Mouse (Mus musculus): Measurements from ENCODE around the gene Cib2. TPM values are rescaled to one million over a fixed set of nuclear protein-coding genes. Genes with fewer than 3 reads are reported as not detected.
A peak's percentile ranks its signal among the peaks of the same experiment; 100 is the strongest.

Gene Cib2
- polyA plus RNA-seq, 1 experiment from 2014 or later, result 20.8 TPM

DNA sequence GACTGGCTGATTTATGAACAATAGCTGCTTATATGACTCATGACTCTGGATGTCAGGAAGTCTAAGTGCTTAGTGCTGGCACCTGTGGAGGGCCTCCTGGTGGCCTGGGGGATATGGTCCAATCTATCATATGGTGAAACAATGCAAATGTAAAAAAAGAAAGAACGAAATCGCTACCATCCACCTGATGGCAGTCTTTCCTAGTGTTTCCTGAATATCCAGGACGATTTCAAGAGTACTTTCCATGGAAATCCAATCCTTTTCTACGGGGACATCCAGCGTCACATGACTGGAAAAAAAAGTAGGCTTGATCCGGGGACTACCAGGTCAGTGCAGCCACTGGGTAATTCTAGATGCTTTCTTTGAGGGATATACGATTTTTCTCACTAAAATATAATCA lies 32.3 kb downstream of the Cib2 start:
- H3K4me3 ChIP-seq (ENCODE audit: low read depth, low read length), result no peak overlapping the region
- H3K4me1 ChIP-seq (replicated peaks; ENCODE audit: control insufficient read depth, insufficient read depth, low read length), result no peaks in the 10 kb centered on the region
- DNase-seq (ENCODE audit: low spot score), result no peak
- H3K36me3 ChIP-seq (ENCODE audit: control insufficient read depth, insufficient read depth, low read length), result no peaks in the 10 kb centered on the region
- WGBS, result 83% methylated on average over 7 of the region's 7 CpGs
- no peaks in the 10 kb centered on the region for H3K27me3 ChIP-seq (ENCODE audit: control insufficient read depth, insufficient read depth, low read length)
- H3K27ac ChIP-seq (ENCODE audit: low read depth, low read length), result no peak overlapping the region
- H3K9me3 ChIP-seq (ENCODE audit: control insufficient read depth, low read length), result no peaks in the 10 kb centered on the region
- no peak overlapping the region for H3K4me2 ChIP-seq (replicated peaks; ENCODE audit: low read depth, low read length)
- no peak for ATAC-seq (ENCODE audit: low FRiP score)
- no peak overlapping the region for H3K9ac ChIP-seq (ENCODE audit: low read depth, low read length)

DNA sequence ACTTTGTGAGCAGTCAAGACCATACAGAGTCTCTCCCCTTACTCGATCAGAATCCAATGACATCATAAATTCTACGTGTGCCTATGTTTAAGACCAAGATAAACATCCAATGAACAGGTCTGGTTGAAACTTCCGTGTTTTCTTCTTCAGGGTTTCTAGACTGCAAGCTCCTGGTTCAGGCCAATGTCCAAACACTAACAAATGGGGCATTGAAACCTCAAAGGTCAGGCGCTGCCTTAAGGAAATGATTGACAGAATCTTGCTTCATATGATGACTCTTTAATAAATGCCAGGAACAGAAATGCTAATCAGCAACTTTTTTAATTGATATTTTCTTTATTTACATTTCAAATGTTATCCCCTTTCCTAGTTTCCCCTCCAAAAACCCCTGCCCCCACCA lies 39.7 kb downstream of the Cib2 start:
- no peaks in the 10 kb centered on the region for H3K36me3 ChIP-seq (ENCODE audit: control insufficient read depth, insufficient read depth, low read length)
- ATAC-seq (ENCODE audit: low FRiP score) (no peak), DNase-seq (ENCODE audit: low spot score) (no peak)
- no peak overlapping the region for H3K4me3 ChIP-seq (ENCODE audit: low read depth, low read length)
- WGBS, result 91% methylated on average over 4 of the region's 4 CpGs
- no peaks in the 10 kb centered on the region for H3K4me1 ChIP-seq (replicated peaks; ENCODE audit: control insufficient read depth, insufficient read depth, low read length)
- no peaks in the 10 kb centered on the region for H3K27me3 ChIP-seq (ENCODE audit: control insufficient read depth, insufficient read depth, low read length)
- no peaks in the 10 kb centered on the region for H3K9me3 ChIP-seq (ENCODE audit: control insufficient read depth, low read length)
- H3K27ac ChIP-seq (ENCODE audit: low read depth, low read length), result no peak overlapping the region
- H3K4me2 ChIP-seq (replicated peaks; ENCODE audit: low read depth, low read length), result no peak overlapping the region
- H3K9ac ChIP-seq (ENCODE audit: low read depth, low read length), result no peak overlapping the region

DNA sequence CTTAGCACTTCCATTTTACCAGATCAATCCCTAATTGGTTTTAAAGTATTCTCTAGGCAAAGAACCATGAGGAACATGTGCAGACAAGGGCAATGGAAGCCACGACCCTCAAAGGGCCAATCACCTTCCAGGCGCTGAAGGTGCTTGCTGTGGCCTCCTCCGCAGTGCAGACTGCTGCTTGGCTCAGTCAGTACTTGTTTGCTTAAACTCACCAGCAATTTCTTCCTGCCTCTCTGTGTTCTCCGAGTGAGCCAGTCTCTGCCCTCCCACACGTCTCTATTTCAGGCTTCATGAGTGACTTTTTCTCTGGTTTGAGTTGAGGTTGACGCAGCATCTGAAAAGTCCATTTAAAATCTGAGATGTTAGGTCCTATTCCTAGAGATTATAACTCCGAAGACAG lies 41.1 kb downstream of the Cib2 start:
- Histone ChIP-seq H3K27me3 (ENCODE audit: control insufficient read depth, insufficient read depth, low read length) (no peaks in the 10 kb centered on the region), H3K27ac (ENCODE audit: low read depth, low read length) (no peak overlapping the region), H3K9ac (ENCODE audit: low read depth, low read length) (no peak overlapping the region), H3K9me3 (ENCODE audit: control insufficient read depth, low read length) (no peaks in the 10 kb centered on the region), H3K4me1 (replicated peaks; ENCODE audit: control insufficient read depth, insufficient read depth, low read length) (no peaks in the 10 kb centered on the region), H3K4me2 (replicated peaks; ENCODE audit: low read depth, low read length) (no peak overlapping the region), H3K4me3 (ENCODE audit: low read depth, low read length) (no peak overlapping the region), H3K36me3 (ENCODE audit: control insufficient read depth, insufficient read depth, low read length) (no peaks in the 10 kb centered on the region)
- ATAC-seq (ENCODE audit: low FRiP score), result no peak
- DNase-seq (ENCODE audit: low spot score), result no peak
- WGBS, result 76% methylated on average over 7 of the region's 7 CpGs

DNA sequence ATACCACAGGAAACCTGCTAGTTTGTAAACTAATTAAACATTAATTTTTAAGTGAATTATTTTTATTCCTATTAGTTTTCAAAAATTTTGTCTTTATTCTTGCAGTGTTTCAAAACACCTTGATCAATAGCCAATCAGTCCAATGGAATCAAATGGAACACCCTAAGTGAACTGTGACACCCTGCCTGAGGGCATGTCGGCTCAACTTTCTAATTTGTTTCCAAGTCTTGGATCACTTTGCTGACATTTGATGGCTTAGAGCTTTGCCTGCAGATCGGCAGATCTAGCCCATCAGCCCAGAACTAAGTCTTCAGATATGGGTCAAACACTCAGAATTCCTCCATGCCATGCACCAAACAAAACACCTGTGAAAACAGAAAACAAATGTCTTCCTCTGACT lies 44.0 kb downstream of the Cib2 start:
- Histone ChIP-seq H3K27me3 (ENCODE audit: control insufficient read depth, insufficient read depth, low read length) (no peaks in the 10 kb centered on the region), H3K9me3 (ENCODE audit: control insufficient read depth, low read length) (no peaks in the 10 kb centered on the region), H3K4me2 (replicated peaks; ENCODE audit: low read depth, low read length) (no peak overlapping the region), H3K4me3 (ENCODE audit: low read depth, low read length) (no peak overlapping the region), H3K4me1 (replicated peaks; ENCODE audit: control insufficient read depth, insufficient read depth, low read length) (no peaks in the 10 kb centered on the region), H3K9ac (ENCODE audit: low read depth, low read length) (no peak overlapping the region), H3K27ac (ENCODE audit: low read depth, low read length) (no peak overlapping the region), H3K36me3 (ENCODE audit: control insufficient read depth, insufficient read depth, low read length) (no peaks in the 10 kb centered on the region)
- DNase-seq (ENCODE audit: low spot score) (no peak), ATAC-seq (ENCODE audit: low FRiP score) (no peak)
- WGBS, result 78% methylated on average over 2 of the region's 2 CpGs

DNA sequence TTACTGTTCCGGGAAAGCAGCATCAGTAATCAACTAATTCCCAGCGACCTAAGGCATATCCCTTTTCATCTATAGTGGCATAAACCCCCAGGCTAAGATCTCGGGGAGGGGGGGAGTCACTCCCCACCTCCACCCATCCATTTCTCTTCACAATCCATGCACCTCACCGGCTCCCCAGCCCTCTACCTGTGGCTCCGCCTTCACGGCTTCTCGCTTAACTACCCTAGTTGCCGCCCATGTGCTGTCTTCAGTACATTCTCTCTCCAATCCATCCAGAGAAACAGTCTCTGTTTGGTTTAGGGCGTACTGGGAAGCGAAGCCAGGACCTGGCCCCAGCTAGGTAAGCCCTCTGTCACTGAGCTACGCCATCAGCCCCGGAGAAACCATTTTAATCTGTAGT lies 57.1 kb downstream of the Cib2 start:
- ATAC-seq (ENCODE audit: low FRiP score) (no peak), DNase-seq (ENCODE audit: low spot score) (peak; percentile 16)
- 12% methylated on average over 12 of the region's 12 CpGs for WGBS
- Histone ChIP-seq H3K27me3 (ENCODE audit: control insufficient read depth, insufficient read depth, low read length) (0 out of 2 replicates have a peak, but pooled peaks cover 3% of the 10 kb centered on the region), H3K36me3 (ENCODE audit: control insufficient read depth, insufficient read depth, low read length) (no peaks in the 10 kb centered on the region), H3K4me1 (replicated peaks; ENCODE audit: control insufficient read depth, insufficient read depth, low read length) (no peaks in the 10 kb centered on the region), H3K4me3 (ENCODE audit: low read depth, low read length) (no peak overlapping the region), H3K4me2 (replicated peaks; ENCODE audit: low read depth, low read length) (0 out of 2 replicates have a peak overlapping the region, but pooled peaks have one; percentile 17), H3K9me3 (ENCODE audit: control insufficient read depth, low read length) (no peaks in the 10 kb centered on the region), H3K27ac (ENCODE audit: low read depth, low read length) (no peak overlapping the region), H3K9ac (ENCODE audit: low read depth, low read length) (no peak overlapping the region)

DNA sequence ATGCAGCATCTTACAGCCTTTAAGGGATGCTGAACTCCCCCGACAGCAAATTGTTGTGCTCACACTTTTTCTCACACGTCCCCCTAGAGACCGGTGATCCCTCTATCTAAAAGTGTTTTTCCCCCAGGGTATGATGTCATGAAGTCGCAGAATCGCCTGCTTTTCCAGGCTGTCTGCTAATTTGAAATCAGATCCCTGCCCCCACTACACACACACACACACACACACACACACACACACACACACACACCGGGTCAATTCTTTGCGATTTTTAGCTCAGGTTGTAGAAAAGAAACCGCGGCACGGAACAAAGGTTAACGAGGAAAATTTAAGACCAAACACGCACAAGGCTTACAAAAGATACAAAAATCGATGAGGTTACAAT lies 57.9 kb downstream of the Cib2 start:
- Histone ChIP-seq H3K9ac (ENCODE audit: low read depth, low read length) (peak overlapping the region; percentile 86; the same call in 1 of the 2 replicates), H3K4me1 (replicated peaks; ENCODE audit: control insufficient read depth, insufficient read depth, low read length) (no peaks in the 10 kb centered on the region), H3K4me2 (replicated peaks; ENCODE audit: low read depth, low read length) (peak overlapping the region; percentile 55), H3K27me3 (ENCODE audit: control insufficient read depth, insufficient read depth, low read length) (0 out of 2 replicates have a peak, but pooled peaks cover 3% of the 10 kb centered on the region), H3K36me3 (ENCODE audit: control insufficient read depth, insufficient read depth, low read length) (no peaks in the 10 kb centered on the region), H3K27ac (ENCODE audit: low read depth, low read length) (peak overlapping the region; percentile 51; the same call in 1 of the 2 replicates), H3K4me3 (ENCODE audit: low read depth, low read length) (peak overlapping the region; percentile 71), H3K9me3 (ENCODE audit: control insufficient read depth, low read length) (no peaks in the 10 kb centered on the region)
- 6% methylated on average over 13 of the region's 13 CpGs for WGBS
- ATAC-seq (ENCODE audit: low FRiP score) (no peak), DNase-seq (ENCODE audit: low spot score) (no peak)

DNA sequence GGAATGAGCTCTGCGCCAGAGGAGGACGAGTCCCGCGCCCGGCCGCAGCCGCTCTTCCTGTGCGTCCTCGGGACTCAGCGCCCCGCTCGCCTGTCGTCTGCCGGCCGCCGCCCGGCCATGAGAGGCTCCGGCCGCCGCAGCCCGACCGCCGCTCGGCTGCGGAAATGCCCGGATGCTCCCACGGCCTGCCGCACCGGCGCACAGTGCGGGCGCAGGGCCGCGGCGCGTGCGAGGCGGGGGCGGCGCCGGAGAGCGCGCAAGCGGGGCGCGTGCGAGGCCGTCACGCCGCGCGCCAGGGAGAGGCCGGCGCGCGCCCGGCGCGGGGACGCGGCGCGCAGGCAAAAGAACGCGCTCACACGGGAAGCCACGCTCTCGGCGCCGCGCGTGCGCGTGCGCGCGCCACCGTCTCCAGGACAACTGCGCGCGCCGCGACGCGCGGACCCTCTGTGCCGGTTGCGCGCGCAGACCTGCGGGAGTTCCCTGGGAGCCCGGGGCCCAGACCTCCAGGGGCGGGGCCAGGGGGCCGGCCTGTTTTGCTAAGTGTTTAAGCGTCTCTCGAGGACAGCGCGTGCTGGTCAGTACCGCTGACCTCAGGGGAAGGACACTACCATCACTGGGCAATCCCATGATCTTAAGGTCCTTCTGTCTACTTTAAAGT lies 58.4 kb downstream of the Cib2 start, which contains the start of gene Dmxl2:
Dmxl2 (minus strand) TSS at position 174 of the 658 bp plus-strand sequence.
- H3K9ac ChIP-seq (ENCODE audit: low read depth, low read length), result peak within 1 kb of the TSS; percentile 86

DNA sequence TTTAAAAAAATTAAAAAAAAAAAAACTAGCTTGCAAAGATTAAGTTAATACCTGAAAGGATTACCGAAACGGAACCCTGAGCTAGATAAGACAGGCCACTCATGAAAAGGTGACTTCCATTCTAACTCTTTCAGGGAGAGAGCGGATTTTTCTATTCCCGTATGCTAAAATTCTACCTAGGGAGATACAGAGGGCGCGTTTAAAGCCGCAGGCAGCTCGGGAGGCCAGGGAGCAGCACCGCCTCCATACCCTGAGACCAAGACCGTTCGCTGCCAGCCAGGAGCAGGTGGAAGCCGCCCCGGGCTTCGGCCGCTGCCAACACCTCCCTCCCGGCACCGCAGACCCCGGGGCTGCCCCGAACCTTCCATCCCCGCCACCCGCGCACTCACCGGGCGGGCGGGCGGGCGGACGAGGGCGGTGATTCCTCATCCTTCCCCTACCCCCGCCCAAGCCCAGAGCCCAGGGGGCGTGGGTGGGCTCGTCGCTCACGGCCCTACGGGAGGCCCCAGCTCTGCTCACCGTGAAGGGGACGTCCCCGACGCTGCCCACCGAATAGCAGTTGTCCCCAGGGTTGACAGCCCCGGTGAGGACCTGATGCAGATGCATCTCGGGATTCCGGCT lies 59.1 kb downstream of the Cib2 start:
- H3K27me3 ChIP-seq (ENCODE audit: control insufficient read depth, insufficient read depth, low read length), result 0 out of 2 replicates have a peak, but pooled peaks cover 3% of the 10 kb centered on the region
- peak overlapping the region; percentile 55 for H3K4me2 ChIP-seq (replicated peaks; ENCODE audit: low read depth, low read length)
- no peaks in the 10 kb centered on the region for H3K36me3 ChIP-seq (ENCODE audit: control insufficient read depth, insufficient read depth, low read length)
- no peaks in the 10 kb centered on the region for H3K9me3 ChIP-seq (ENCODE audit: control insufficient read depth, low read length)
- H3K9ac ChIP-seq (ENCODE audit: low read depth, low read length), result peak overlapping the region; percentile 86
- H3K27ac ChIP-seq (ENCODE audit: low read depth, low read length), result peak overlapping the region; percentile 51
- H3K4me3 ChIP-seq (ENCODE audit: low read depth, low read length), result peak overlapping the region; percentile 71
- under 1% methylated on average over 43 of the region's 43 CpGs for WGBS
- ATAC-seq (ENCODE audit: low FRiP score) (peak; percentile 68), DNase-seq (ENCODE audit: low spot score) (no peak)
- no peaks in the 10 kb centered on the region for H3K4me1 ChIP-seq (replicated peaks; ENCODE audit: control insufficient read depth, insufficient read depth, low read length)

More for the DNA sequence above, 58.4 kb downstream of the Cib2 start, which contains the start of gene Dmxl2:
- Histone ChIP-seq H3K4me3 (ENCODE audit: low read depth, low read length) (peak within 1 kb of the TSS; percentile 71), H3K4me1 (replicated peaks; ENCODE audit: control insufficient read depth, insufficient read depth, low read length) (no peaks in the 10 kb centered on the region), H3K27me3 (ENCODE audit: control insufficient read depth, insufficient read depth, low read length) (0 out of 2 replicates have a peak, but pooled peaks cover 3% of the 10 kb centered on the region), H3K4me2 (replicated peaks; ENCODE audit: low read depth, low read length) (peak within 1 kb of the TSS; percentile 55), H3K36me3 (ENCODE audit: control insufficient read depth, insufficient read depth, low read length) (no peaks in the 10 kb centered on the region), H3K9me3 (ENCODE audit: control insufficient read depth, low read length) (no peaks in the 10 kb centered on the region), H3K27ac (ENCODE audit: low read depth, low read length) (peak within 1 kb of the TSS; percentile 51)
- DNase-seq (ENCODE audit: low spot score), result peak; percentile 96
- ATAC-seq (ENCODE audit: low FRiP score), result peak; percentile 96
- 2% methylated on average over 64 of the region's 99 CpGs for WGBS

DNA sequence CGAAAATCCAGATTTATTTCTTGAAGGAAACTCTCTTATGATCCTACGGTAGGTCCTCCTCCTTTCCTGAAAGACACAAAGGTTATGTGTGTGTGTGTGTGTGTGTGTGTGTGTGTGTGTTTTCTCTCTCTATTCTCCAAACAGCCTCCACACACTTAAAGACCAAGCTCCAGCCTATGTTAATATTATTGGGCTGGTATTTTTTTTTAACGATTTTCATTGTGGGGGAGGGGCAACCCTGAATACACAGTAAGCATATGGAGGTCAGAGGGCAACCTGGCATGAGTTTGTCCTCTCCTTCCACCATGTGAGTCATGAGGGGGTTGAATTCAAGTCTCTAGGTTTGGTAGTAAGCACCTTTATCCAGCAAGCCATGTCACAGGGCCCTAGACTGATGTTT lies 60.2 kb downstream of the Cib2 start:
- no peak for DNase-seq (ENCODE audit: low spot score)
- no peak overlapping the region for H3K4me2 ChIP-seq (replicated peaks; ENCODE audit: low read depth, low read length)
- 79% methylated on average over 3 of the region's 3 CpGs for WGBS
- H3K36me3 ChIP-seq (ENCODE audit: control insufficient read depth, insufficient read depth, low read length), result no peaks in the 10 kb centered on the region
- H3K9ac ChIP-seq (ENCODE audit: low read depth, low read length), result no peak overlapping the region
- no peaks in the 10 kb centered on the region for H3K9me3 ChIP-seq (ENCODE audit: control insufficient read depth, low read length)
- H3K27me3 ChIP-seq (ENCODE audit: control insufficient read depth, insufficient read depth, low read length), result 0 out of 2 replicates have a peak, but pooled peaks cover 3% of the 10 kb centered on the region
- H3K4me3 ChIP-seq (ENCODE audit: low read depth, low read length), result no peak overlapping the region
- H3K27ac ChIP-seq (ENCODE audit: low read depth, low read length), result no peak overlapping the region
- H3K4me1 ChIP-seq (replicated peaks; ENCODE audit: control insufficient read depth, insufficient read depth, low read length), result no peaks in the 10 kb centered on the region
- ATAC-seq (ENCODE audit: low FRiP score), result no peak

Data from hindbrain, embryonic 11.5 days (tissue).